Mouse (Mus musculus) bone marrow, adult 2 months (tissue): ENCODE measurements at regions not wholly inside any gene's neighbourhood (a gene's known extent, or its start where the extent isn't known, plus 50 kb on each side); places are given as distances from the start of the nearest gene placed in this dataset.

Source experiments
- H3K27ac ChIP-seq: fragments of 200-500 bp; 2 replicates; pipeline ENCODE4 v1.5.1; 2012; ENCODE audit warnings: low read depth, mild to moderate bottlenecking, control low read depth, inconsistent platforms, low read length; ENCODE audit not compliant: control insufficient read depth, poor library complexity, insufficient read depth
- H3K4me1 ChIP-seq: fragments of 200-500 bp; 2 replicates; pipeline ENCODE4 v1.6.1; 2011; ENCODE audit warnings: low read length; ENCODE audit not compliant: control insufficient read depth, insufficient read depth
- H3K4me3 ChIP-seq: fragments of 200-500 bp; replicated peaks from 2 replicates; pipeline ENCODE3; 2011; ENCODE audit warnings: mild to moderate bottlenecking, low read depth, low read length, control low read depth; ENCODE audit not compliant: control insufficient read depth
- CTCF ChIP-seq: fragments of 200-500 bp; IDR thresholded peaks from 2 replicates; pipeline ENCODE4 v1.5.1; 2011; ENCODE audit warnings: low read length, control low read depth; ENCODE audit not compliant: control insufficient read depth, insufficient read depth
- POLR2A ChIP-seq: fragments of 200-500 bp; IDR thresholded peaks from 2 replicates; pipeline ENCODE4 v1.6.1; 2011; ENCODE audit warnings: low read depth, mild to moderate bottlenecking, control low read depth, low read length, borderline replicate concordance; ENCODE audit not compliant: control insufficient read depth
- WGBS: fragments of 180-500 bp; shearing (Covaris S2); methylation state at CpG from one replicate; pipeline ENCODE4 v1.1.7; 2018; 5-methylcytosine and 5-hydroxymethylcytosine counted together

GRCm38 (mm10) chr3:138688606-138689005 is 53.4 kb upstream of the Tspan5 start:
- 79% methylated on average over 5 of the region's 5 CpGs for WGBS
- Histone ChIP-seq H3K4me3 (no peak overlapping the region), H3K4me1 (no peaks in the 10 kb centered on the region), H3K27ac (no peak overlapping the region)
- no peak for TF ChIP-seq CTCF
- no peak for TF ChIP-seq POLR2A
